18 mouse cellular contexts compared by ENCODE assay signal in the genomic region with DNA sequence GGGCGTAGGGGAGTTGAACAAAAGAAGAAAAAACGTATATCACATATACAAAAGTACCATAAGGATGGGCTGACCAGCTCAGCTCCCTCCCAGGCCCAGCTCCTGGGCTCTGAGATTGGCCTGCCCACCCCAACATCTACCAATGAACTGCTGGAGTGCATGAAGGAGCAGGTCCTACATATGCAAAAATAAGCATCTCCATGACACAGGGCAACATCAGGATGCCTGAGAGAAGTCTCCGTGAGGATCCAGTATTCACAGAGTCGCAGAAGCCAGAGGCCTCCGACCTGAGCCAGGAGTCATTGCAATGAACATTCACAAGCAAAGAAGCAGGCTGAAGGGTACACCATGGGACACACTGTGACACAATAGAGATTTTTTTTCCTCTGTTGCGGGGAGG.
"Had no signal": no experiment of that assay in that cellular context is flagged by ENCODE, and none has a peak within 500 bp of the region (broad histone marks: within the 10 kb centered on the region; RNA-seq: fewer than 3 reads in every experiment).

No protein-coding gene starts in this region.

- H3K9ac ChIP-seq: liver, postnatal 0 days; lung, embryonic 15.5 days; midbrain, embryonic 12.5 days; neural tube, embryonic 12.5 days; stomach, embryonic 15.5 days had no signal

- DNase-seq: liver, postnatal 0 days; lung, adult 2 months; lung, postnatal 14 days; lung, postnatal 36 days; midbrain, embryonic 14.5 days; right cerebral cortex, postnatal 14 days; thymus, adult 18-20 months; thymus, postnatal 14 days; thymus, postnatal 36 days had no signal

- H3K9me3 ChIP-seq: lung, embryonic 15.5 days; megakaryocyte, embryonic 14.5 days; midbrain, embryonic 12.5 days; neural tube, embryonic 12.5 days; stomach, embryonic 15.5 days had no signal

- H3K4me2 ChIP-seq: lung, embryonic 15.5 days; midbrain, embryonic 12.5 days; neural tube, embryonic 12.5 days; stomach, embryonic 15.5 days had no signal

- ATAC-seq: liver, postnatal 0 days; lung, postnatal 0 days; midbrain, embryonic 16.5 days had no signal

- H3K4me3 ChIP-seq: lung, embryonic 15.5 days; megakaryocyte, embryonic 14.5 days; midbrain, embryonic 12.5 days; neural tube, embryonic 12.5 days; stomach, embryonic 15.5 days had no signal

- H3K36me3 ChIP-seq: lung, embryonic 15.5 days; midbrain, embryonic 12.5 days; neural tube, embryonic 12.5 days; stomach, embryonic 15.5 days had no signal

- H3K27me3 ChIP-seq: lung, embryonic 15.5 days; midbrain, embryonic 12.5 days; neural tube, embryonic 12.5 days; stomach, embryonic 15.5 days had no signal

- H3K27ac ChIP-seq: lung, embryonic 15.5 days; macrophage; midbrain, embryonic 12.5 days; neural tube, embryonic 12.5 days; stomach, embryonic 15.5 days; stomach, postnatal 0 days had no signal
